Mouse (Mus musculus) cerebellum, postnatal 25 days (tissue): ENCODE measurements around the gene Onecut3.

Experiments
- DNase-seq, 2 experiments: peaks; one replicate each; pipeline ENCODE4 v3.0.0; 2021; ENCODE audit warnings: mixed read lengths in 2 of 2

Onecut3 gene

GRCm38 (mm10) chr10:80504724-80505123, 10.1 kb downstream of the Onecut3 start:
- DNase-seq = no peak

GRCm38 (mm10) chr10:80506222-80506621, 11.6 kb downstream of the Onecut3 start:
- DNase-seq = peak; percentile 66 to 81

- DNase-seq = peak; percentile 80 to 90
Measured at GRCm38 (mm10) chr10:80509412-80510272, 15.0 kb downstream of the Onecut3 start.

- DNase-seq = no peak
Measured at GRCm38 (mm10) chr10:80510273-80510660, 15.6 kb downstream of the Onecut3 start.

GRCm38 (mm10) chr10:80513739-80514138, 19.1 kb downstream of the Onecut3 start:
- no peak for DNase-seq

GRCm38 (mm10) chr10:80519287-80519686, 24.7 kb downstream of the Onecut3 start:
- DNase-seq = no peak

- no peak for DNase-seq
Measured at GRCm38 (mm10) chr10:80523299-80523698, 28.7 kb downstream of the Onecut3 start.

GRCm38 (mm10) chr10:80526172-80526571, 31.5 kb downstream of the Onecut3 start:
- DNase-seq = no peak

- DNase-seq = no peak
Measured at GRCm38 (mm10) chr10:80532783-80533182, 38.1 kb downstream of the Onecut3 start.

GRCm38 (mm10) chr10:80533704-80534103, 39.1 kb downstream of the Onecut3 start:
- no peak for DNase-seq

- no peak for DNase-seq
Measured at GRCm38 (mm10) chr10:80535071-80535470, 40.4 kb downstream of the Onecut3 start.

- no peak for DNase-seq
Measured at GRCm38 (mm10) chr10:80535711-80536110, 41.1 kb downstream of the Onecut3 start.

- no peak for DNase-seq
Measured at GRCm38 (mm10) chr10:80538180-80538579, 43.5 kb downstream of the Onecut3 start.

- peak in 1 of 2 experiments; percentile 62 for DNase-seq
Measured at GRCm38 (mm10) chr10:80538710-80539394, 44.2 kb downstream of the Onecut3 start, which contains the start of gene Atp8b3. TSS of gene Atp8b3 (minus strand) at chr10:80539124.

- no peak for DNase-seq
Measured at GRCm38 (mm10) chr10:80539493-80539892, 44.9 kb downstream of the Onecut3 start.

GRCm38 (mm10) chr10:80543873-80544272, 49.2 kb downstream of the Onecut3 start:
- DNase-seq = peak in 1 of 2 experiments; percentile 22

- DNase-seq = no peak
Measured at GRCm38 (mm10) chr10:80545590-80545989, 51.0 kb downstream of the Onecut3 start.

- DNase-seq = no peak
Measured at GRCm38 (mm10) chr10:80546945-80547344, 52.3 kb downstream of the Onecut3 start.

GRCm38 (mm10) chr10:80547539-80547938, 52.9 kb downstream of the Onecut3 start:
- DNase-seq = no peak

GRCm38 (mm10) chr10:80548428-80549006, 53.9 kb downstream of the Onecut3 start:
- peak; percentile 78 to 83 for DNase-seq

- DNase-seq = peak in 1 of 2 experiments; percentile 23
Measured at GRCm38 (mm10) chr10:80549279-80549678, 54.6 kb downstream of the Onecut3 start.

GRCm38 (mm10) chr10:80552364-80552763, 57.7 kb downstream of the Onecut3 start:
- no peak for DNase-seq

- DNase-seq = peak in 1 of 2 experiments; percentile 15
Measured at GRCm38 (mm10) chr10:80553575-80553974, 58.9 kb downstream of the Onecut3 start.
